Mouse (Mus musculus) MEL (cell line): ENCODE measurements around the gene Scube3. TPM values are rescaled to one million over a fixed set of nuclear protein-coding genes. Genes with fewer than 3 reads are reported as not detected.

ENCODE experiments used
- DNase-seq: peaks from one replicate; pipeline ENCODE4 v3.0.0; 2011; ENCODE audit warnings: low read depth, low spot score
- H3K27ac ChIP-seq: 2 replicates; pipeline ENCODE4 v1.5.1; 2012; ENCODE audit warnings: low read depth, mild to moderate bottlenecking, control low read depth, low read length, moderate library complexity; ENCODE audit not compliant: control insufficient read depth
- H3K27me3 ChIP-seq, 2 experiments: fragments of 150-350 bp in 1 of 2; sonication (generic) in 1 of 2; 2 replicates each; pipeline ENCODE4 v1.6.1; 2012; ENCODE audit warnings: low read length in 2 of 2, mild to moderate bottlenecking in 2 of 2, improper control_type of control experiment in 1 of 2, moderate library complexity in 1 of 2; ENCODE audit not compliant: insufficient read depth in 2 of 2, control insufficient read depth in 1 of 2
- H3K36me3 ChIP-seq, 2 experiments: 2 replicates each; pipeline ENCODE4 v1.6.1; 2012 to 2014; ENCODE audit warnings: low read length in 2 of 2, improper control_type of control experiment in 1 of 2, inconsistent platforms in 1 of 2, mild to moderate bottlenecking in 1 of 2; ENCODE audit not compliant: insufficient read depth in 2 of 2, control insufficient read depth in 1 of 2
- H3K4me1 ChIP-seq, 2 experiments: fragments of 150-350 bp in 1 of 2; sonication (generic) in 1 of 2; 2 replicates each; pipeline ENCODE4 v1.6.1; 2012; ENCODE audit warnings: low read length in 2 of 2, improper control_type of control experiment in 1 of 2, mild to moderate bottlenecking in 1 of 2; ENCODE audit not compliant: insufficient read depth in 2 of 2, control insufficient read depth in 1 of 2
- H3K4me3 ChIP-seq, 2 experiments: fragments of 150-350 bp in 1 of 2; sonication (generic) in 1 of 2; 2 replicates each; pipeline ENCODE4 v1.5.1; 2012; ENCODE audit warnings: low read depth in 2 of 2, low read length in 2 of 2, mild to moderate bottlenecking in 2 of 2, moderate library complexity in 2 of 2, control low read depth in 1 of 2, improper control_type of control experiment in 1 of 2; ENCODE audit not compliant: control insufficient read depth in 1 of 2, insufficient read depth in 1 of 2
- H3K79me2 ChIP-seq: 2 replicates; pipeline ENCODE4 v1.6.1; 2012; ENCODE audit warnings: mild to moderate bottlenecking, low read length, moderate library complexity; ENCODE audit not compliant: control insufficient read depth, poor library complexity, insufficient read depth
- H3K9ac ChIP-seq: 2 replicates; pipeline ENCODE4 v1.6.1; 2012; ENCODE audit warnings: low read depth, mild to moderate bottlenecking, control low read depth, low read length, moderate library complexity; ENCODE audit not compliant: control insufficient read depth, poor library complexity, severe bottlenecking
- H3K9me3 ChIP-seq: fragments of 150-350 bp; sonication (generic); replicated peaks from 2 replicates; pipeline ENCODE4 v1.6.1; 2012; ENCODE audit warnings: mild to moderate bottlenecking, low read length, improper control_type of control experiment, moderate library complexity; ENCODE audit not compliant: insufficient read depth
- CHD1 ChIP-seq: IDR thresholded peaks from 2 replicates; pipeline ENCODE4 v1.6.1; 2012; ENCODE audit warnings: low read depth, mild to moderate bottlenecking, inconsistent platforms, low read length, improper control_type of control experiment
- CHD2 ChIP-seq: IDR thresholded peaks from 2 replicates; pipeline ENCODE4 v1.6.1; 2011; ENCODE audit warnings: low read length, improper control_type of control experiment
- CTCF ChIP-seq, 3 experiments: IDR thresholded peaks in 2 of 3; conservative IDR thresholded peaks in 1 of 3; 2 replicates each; pipeline ENCODE4 v1.5.1; 2011 to 2012; ENCODE audit warnings: low read length in 3 of 3, low read depth in 2 of 3, mild to moderate bottlenecking in 2 of 3, improper control_type of control experiment in 1 of 3, inconsistent platforms in 1 of 3, mixed read lengths in 1 of 3, moderate library complexity in 1 of 3; ENCODE audit not compliant: control insufficient read depth in 1 of 3, insufficient read depth in 1 of 3, poor library complexity in 1 of 3, severe bottlenecking in 1 of 3
- ELF1 ChIP-seq: IDR thresholded peaks from 2 replicates; pipeline ENCODE4 v1.6.1; 2014; ENCODE audit warnings: low read depth, mild to moderate bottlenecking, inconsistent platforms, low read length, improper control_type of control experiment, moderate library complexity
- EP300 ChIP-seq, 2 experiments: IDR thresholded peaks; 2 replicates each; pipeline ENCODE4 v1.6.1; 2011; ENCODE audit warnings: improper control_type of control experiment in 2 of 2, low read length in 2 of 2, low read depth in 1 of 2, mild to moderate bottlenecking in 1 of 2
- GABPA ChIP-seq: IDR thresholded peaks from 2 replicates; pipeline ENCODE4 v1.6.1; 2012; ENCODE audit warnings: low read depth, mild to moderate bottlenecking, inconsistent platforms, low read length, improper control_type of control experiment, moderate library complexity
- HCFC1 ChIP-seq: IDR thresholded peaks from 2 replicates; pipeline ENCODE4 v1.6.1; 2012; ENCODE audit warnings: low read depth, mild to moderate bottlenecking, inconsistent platforms, low read length, improper control_type of control experiment, moderate library complexity
- JUND ChIP-seq: IDR thresholded peaks from 2 replicates; pipeline ENCODE4 v1.6.1; 2011; ENCODE audit warnings: low read depth, mild to moderate bottlenecking, improper control_type of control experiment, low read length
- KAT2A ChIP-seq: conservative IDR thresholded peaks from 2 replicates; pipeline ENCODE4 v1.6.1; 2012; ENCODE audit warnings: low read depth, low read length, improper control_type of control experiment, inconsistent platforms
- MAFK ChIP-seq: IDR thresholded peaks from 2 replicates; pipeline ENCODE4 v1.6.1; 2011; ENCODE audit warnings: low read depth, mild to moderate bottlenecking, low read length, improper control_type of control experiment, borderline replicate concordance
- MAX ChIP-seq: IDR thresholded peaks from 2 replicates; pipeline ENCODE4 v1.6.1; 2011; ENCODE audit warnings: low read length, improper control_type of control experiment
- MAZ ChIP-seq: IDR thresholded peaks from 2 replicates; pipeline ENCODE4 v1.6.1; 2012; ENCODE audit warnings: low read depth, mild to moderate bottlenecking, inconsistent platforms, low read length, improper control_type of control experiment
- MXI1 ChIP-seq: IDR thresholded peaks from 2 replicates; pipeline ENCODE4 v1.6.1; 2011; ENCODE audit warnings: mild to moderate bottlenecking, low read depth, low read length, improper control_type of control experiment
- MYB ChIP-seq: IDR thresholded peaks from 2 replicates; pipeline ENCODE4 v1.6.1; 2011; ENCODE audit warnings: mild to moderate bottlenecking, low read depth, low read length, improper control_type of control experiment
- MYC ChIP-seq: IDR thresholded peaks from 2 replicates; pipeline ENCODE4 v1.6.1; 2011; ENCODE audit warnings: low read depth, mild to moderate bottlenecking, low read length, improper control_type of control experiment, moderate library complexity
- POLR2A ChIP-seq, 2 experiments: IDR thresholded peaks; 2 replicates each; pipeline ENCODE4 v1.6.1; 2011 to 2012; ENCODE audit warnings: low read length in 2 of 2, mild to moderate bottlenecking in 2 of 2, control low read depth in 1 of 2, improper control_type of control experiment in 1 of 2, low read depth in 1 of 2, moderate library complexity in 1 of 2; ENCODE audit not compliant: control insufficient read depth in 1 of 2, insufficient read depth in 1 of 2, poor library complexity in 1 of 2
- RAD21 ChIP-seq: IDR thresholded peaks from 2 replicates; pipeline ENCODE4 v1.6.1; 2011; ENCODE audit warnings: mild to moderate bottlenecking, low read depth, low read length, improper control_type of control experiment
- RCOR1 ChIP-seq: IDR thresholded peaks from 2 replicates; pipeline ENCODE4 v1.6.1; 2012; ENCODE audit warnings: low read depth, mild to moderate bottlenecking, inconsistent platforms, low read length, improper control_type of control experiment
- SIN3A ChIP-seq: IDR thresholded peaks from 2 replicates; pipeline ENCODE4 v1.6.1; 2012; ENCODE audit warnings: low read length, improper control_type of control experiment, inconsistent platforms
- SMC3 ChIP-seq: IDR thresholded peaks from 2 replicates; pipeline ENCODE4 v1.6.1; 2011; ENCODE audit warnings: low read depth, low read length, improper control_type of control experiment
- TAL1 ChIP-seq: IDR thresholded peaks from 2 replicates; pipeline ENCODE4 v1.6.1; 2012; ENCODE audit warnings: mild to moderate bottlenecking, inconsistent platforms, low read length, moderate library complexity, mixed read lengths
- TBP ChIP-seq: IDR thresholded peaks from 2 replicates; pipeline ENCODE4 v1.8.0; 2011; ENCODE audit warnings: low read depth, low read length, improper control_type of control experiment
- USF2 ChIP-seq, 2 experiments: IDR thresholded peaks; 2 replicates each; pipeline ENCODE4 v1.6.1; 2011 to 2012; ENCODE audit warnings: improper control_type of control experiment in 2 of 2, low read length in 2 of 2, borderline replicate concordance in 1 of 2, inconsistent platforms in 1 of 2, low read depth in 1 of 2, mild to moderate bottlenecking in 1 of 2; ENCODE audit not compliant: insufficient read depth in 1 of 2
- ZC3H11A ChIP-seq: IDR thresholded peaks from 2 replicates; pipeline ENCODE4 v1.6.1; 2012; ENCODE audit warnings: low read depth, mild to moderate bottlenecking, inconsistent platforms, low read length, improper control_type of control experiment
- ZKSCAN1 ChIP-seq: IDR thresholded peaks from 2 replicates; pipeline ENCODE4 v1.6.1; 2012; ENCODE audit warnings: low read depth, mild to moderate bottlenecking, inconsistent platforms, low read length, improper control_type of control experiment, moderate library complexity
- ZMIZ1 ChIP-seq: IDR thresholded peaks from 2 replicates; pipeline ENCODE4 v1.6.1; 2012; ENCODE audit warnings: low read depth, mild to moderate bottlenecking, inconsistent platforms, low read length, improper control_type of control experiment, moderate library complexity
- polyA plus RNA-seq, 2 experiments: library from polyadenylated mRNA; stranded (reverse) in 1 of 2; unstranded in 1 of 2; fragments of >175 nt in 1 of 2; fragments of >200 nt in 1 of 2; gene quantifications; 2 replicates each; pipeline versions ENCODE4 v1.2.1 to v1.2.4; 2012; ENCODE audit warnings: low replicate concordance in 2 of 2, low read depth in 1 of 2; ENCODE audit not compliant: insufficient read length in 2 of 2, insufficient read depth in 1 of 2, missing spikeins in 1 of 2
- total RNA-seq: library from RNA; depleted of rRNA; stranded (reverse); fragments of 300-350 nt; gene quantifications from 2 replicates; pipeline ENCODE4 v1.2.3, GENCODE M21; 2012

Gene Scube3
- total and polyA plus RNA-seq, 3 experiments, result 0.03 to 0.04 TPM; not detected in 1

DNA sequence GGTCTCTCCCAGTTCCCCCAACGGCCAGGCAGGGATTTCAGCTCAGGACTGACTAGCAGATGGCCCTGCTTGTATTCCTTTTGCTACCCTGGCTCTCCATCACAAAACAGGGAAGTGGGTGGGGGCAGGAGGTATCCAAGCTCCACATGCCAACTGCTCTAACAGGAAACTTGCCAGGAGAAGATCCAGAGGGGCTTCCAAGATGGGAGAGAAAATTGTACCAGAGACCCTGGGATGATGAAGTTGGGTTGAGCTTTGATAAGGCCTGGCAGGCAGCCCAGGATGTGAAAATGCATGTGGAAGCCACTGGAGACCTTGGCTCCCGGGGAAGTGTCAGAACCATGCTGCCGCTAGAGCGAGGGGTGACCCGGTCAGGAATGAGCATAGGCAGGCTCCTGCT lies 5.7 kb upstream of the Scube3 start:
- Histone ChIP-seq H3K36me3 (no peaks in the 10 kb centered on the region), H3K27ac (no peak overlapping the region), H3K4me1 (no peaks in the 10 kb centered on the region)
- no peak for TF ChIP-seq MAX
- no peak for TF ChIP-seq JUND
- TF ChIP-seq POLR2A (IDR thresholded peaks at IDR 0.05; ENCODE audit: control insufficient read depth in 1 of 2, insufficient read depth in 1 of 2, low read depth in 1 of 2, low read length in 2 of 2, poor library complexity in 1 of 2), result no peak
- TF ChIP-seq TBP, result no peak
- TF ChIP-seq MYC, result no peak
- TF ChIP-seq CHD1, result no peak
- TF ChIP-seq MXI1, result no peak
- TF ChIP-seq USF2 (IDR thresholded peaks at IDR 0.05; ENCODE audit: borderline replicate concordance in 1 of 2, insufficient read depth in 1 of 2, low read depth in 1 of 2, low read length in 2 of 2), result no peak
- no peak for TF ChIP-seq MAFK
- no peak for TF ChIP-seq SIN3A
- TF ChIP-seq ELF1, result no peak
- TF ChIP-seq RCOR1, result no peak
- TF ChIP-seq CTCF (IDR thresholded peaks at IDR 0.05 in 2 of 3, conservative IDR thresholded peaks at IDR 0.05 in 1 of 3; ENCODE audit: control insufficient read depth in 1 of 3, insufficient read depth in 1 of 3, low read depth in 2 of 3, low read length in 3 of 3, poor library complexity in 1 of 3, severe bottlenecking in 1 of 3), result no peak
- TF ChIP-seq ZC3H11A, result no peak
- TF ChIP-seq GABPA, result no peak
- TF ChIP-seq MYB, result no peak
- TF ChIP-seq EP300 (IDR thresholded peaks at IDR 0.05; ENCODE audit: low read depth in 1 of 2, low read length in 2 of 2), result no peak
- TF ChIP-seq MAZ, result no peak
- no peak for TF ChIP-seq ZKSCAN1
- TF ChIP-seq RAD21, result no peak
- TF ChIP-seq, all 39 proteins: peak for 0
- H3K4me3 ChIP-seq, result no peak overlapping the region
- DNase-seq, result no peak
- no peak overlapping the region for H3K9ac ChIP-seq
- H3K79me2 ChIP-seq, result no peaks in the 10 kb centered on the region
- H3K9me3 ChIP-seq, result no peaks in the 10 kb centered on the region
- H3K27me3 ChIP-seq, result peaks cover 2 to 3% of the 10 kb centered on the region in 2 experiments; a peak in 3 of 4 replicates

- DNase-seq, result no peak
- Histone ChIP-seq H3K9me3 (no peaks in the 10 kb centered on the region), H3K4me1 (no peaks in the 10 kb centered on the region), H3K36me3 (no peaks in the 10 kb centered on the region), H3K27me3 (peaks cover 2 to 3% of the 10 kb centered on the region in 2 experiments; a peak in 3 of 4 replicates), H3K4me3 (no peak overlapping the region), H3K9ac (no peak overlapping the region), H3K27ac (no peak overlapping the region), H3K79me2 (no peaks in the 10 kb centered on the region)
- TF ChIP-seq HCFC1, result no peak
- no peak for TF ChIP-seq CHD2
- no peak for TF ChIP-seq RCOR1
- no peak for TF ChIP-seq ZMIZ1
- no peak for TF ChIP-seq KAT2A
- TF ChIP-seq SMC3, result no peak
- no peak for TF ChIP-seq TAL1
- TF ChIP-seq MYC, result no peak
- TF ChIP-seq SIN3A, result no peak
- TF ChIP-seq GABPA, result no peak
Measured at GRCm38 (mm10) chr17:28138013-28138412, 3.9 kb upstream of the Scube3 start.
